In the genomic region with DNA sequence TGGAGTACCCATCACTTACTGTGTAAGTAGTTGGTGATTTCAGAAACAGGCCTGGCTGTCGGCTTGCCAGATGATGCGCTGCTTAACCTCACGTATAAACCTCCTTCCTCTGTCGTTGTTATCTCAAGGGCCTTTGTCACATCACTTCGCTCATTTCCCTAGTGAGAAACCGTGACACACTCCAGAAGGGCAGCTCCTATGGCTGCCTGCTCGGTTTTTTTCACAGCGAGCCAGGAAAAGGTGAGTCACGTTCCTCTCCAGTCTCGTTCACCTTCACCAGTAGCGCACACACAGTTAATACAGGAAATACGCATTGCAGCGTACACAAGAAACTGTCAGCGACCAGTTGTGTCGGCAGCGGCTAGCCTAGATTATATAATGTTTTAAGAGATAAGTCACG, we compare ENCODE assay signal across 8 mouse cellular contexts. TPM values are rescaled to one million over a fixed set of nuclear protein-coding genes. Genes with fewer than 3 reads are reported as not detected.
DNase-seq lines count a peak whose midpoint lies in the region; ATAC-seq and TF ChIP-seq lines count a peak whose summit lies in the region.

No protein-coding gene starts in this region.

- no peaks in the 10 kb centered on the region for H3K27me3 ChIP-seq in heart, adult 2 months (ENCODE audit: control insufficient read depth, insufficient read depth, low read length)
- H3K27me3 ChIP-seq in MEL (ENCODE audit: control insufficient read depth in 1 of 2, insufficient read depth in 2 of 2, low read length in 2 of 2): no peaks in the 10 kb centered on the region
- peaks cover 24% of the 10 kb centered on the region for H3K27me3 ChIP-seq in heart, embryonic 13.5 days (replicated peaks)

- TF ChIP-seq RAD21 in MEL (IDR thresholded peaks at IDR 0.05; ENCODE audit: low read depth, low read length): no peak

- H3K9ac ChIP-seq in heart, adult 2 months (ENCODE audit: low read depth, low read length): no peak overlapping the region
- no peak overlapping the region for H3K9ac ChIP-seq in MEL (ENCODE audit: control insufficient read depth, low read depth, low read length, poor library complexity, severe bottlenecking)
- peak overlapping the region; percentile 37; the same call in 1 of the 2 replicates for H3K9ac ChIP-seq in heart, embryonic 13.5 days

- peak overlapping the region; percentile 76 for H3K4me2 ChIP-seq in heart, embryonic 13.5 days

- TF ChIP-seq POLR2A in heart, adult 2 months (IDR thresholded peaks at IDR 0.05; ENCODE audit: insufficient read depth, low read depth, low read length): no peak
- TF ChIP-seq POLR2A in MEL (IDR thresholded peaks at IDR 0.05; ENCODE audit: control insufficient read depth in 1 of 2, insufficient read depth in 1 of 2, low read depth in 1 of 2, low read length in 2 of 2, poor library complexity in 1 of 2): no peak

- intact Hi-C loops in heart, adult 2 months (cut with DNase I): loop anchor here (1.0 kb wide), 1 partner anchor 33 kb away; no protein-coding TSS in a partner anchor
- intact Hi-C loops in heart, postnatal 25 days (cut with DNase I): no loop called here

- WGBS in heart, adult 2 months: 28% methylated on average over 17 of the region's 17 CpGs
- WGBS in heart, embryonic 13.5 days: 13% methylated on average over 17 of the region's 17 CpGs

- peak in 1 of 2 experiments; percentile 59 for DNase-seq in heart, adult 2 months
- no peak for DNase-seq in heart, postnatal 25 days (ENCODE audit: low spot score)
- peak; percentile 19 for DNase-seq in MEL (ENCODE audit: low read depth, low spot score)
- peak; percentile 18 to 70 for DNase-seq in kidney, postnatal 25 days
- DNase-seq in natural killer cell, adult 2 months (ENCODE audit: low spot score in 2 of 2): peak; percentile 80 to 83
- DNase-seq in gastrocnemius, adult 8-10 months (ENCODE audit: low spot score in 2 of 2): no peak

- no peak; the same call in 1 of the 2 replicates for ATAC-seq in heart, embryonic 13.5 days (ENCODE audit: extremely low read depth, insufficient number of reproducible peaks, low FRiP score, low TSS enrichment)
- ATAC-seq in megakaryocyte-erythroid progenitor cell, adult 5-6 weeks (replicated peaks; ENCODE audit: low FRiP score, low TSS enrichment, poor library complexity, severe bottlenecking): no peak

- peak overlapping the region; percentile 62 for H3K27ac ChIP-seq in heart, adult 2 months
- H3K27ac ChIP-seq in MEL (ENCODE audit: control insufficient read depth, low read depth, low read length): no peak overlapping the region
- H3K27ac ChIP-seq in heart, embryonic 13.5 days (replicated peaks): peak overlapping the region; percentile 65

- H3K36me3 ChIP-seq in heart, adult 2 months (ENCODE audit: control insufficient read depth, insufficient read depth, low read length): peaks cover 15% of the 10 kb centered on the region
- H3K36me3 ChIP-seq in MEL (ENCODE audit: control insufficient read depth in 1 of 2, insufficient read depth in 2 of 2, low read length in 2 of 2): peaks cover 0 to 8% of the 10 kb centered on the region in 2 experiments; a peak in 1 of 4 replicates
- H3K36me3 ChIP-seq in heart, embryonic 13.5 days: peaks cover 3% of the 10 kb centered on the region; the same call in 1 of the 2 replicates

- peaks cover 5% of the 10 kb centered on the region; the same call in 1 of the 2 replicates for H3K79me2 ChIP-seq in heart, adult 2 months (replicated peaks; ENCODE audit: control insufficient read depth, insufficient read depth, low read length)
- H3K79me2 ChIP-seq in MEL (ENCODE audit: control insufficient read depth, insufficient read depth, low read length, poor library complexity): 0 out of 2 replicates have a peak, but pooled peaks cover 2% of the 10 kb centered on the region

- H3K4me3 ChIP-seq in heart, adult 2 months: peak overlapping the region; percentile 9; the same call in 1 of the 2 replicates
- no peak overlapping the region for H3K4me3 ChIP-seq in MEL (ENCODE audit: control insufficient read depth in 1 of 2, insufficient read depth in 1 of 2, low read depth in 2 of 2, low read length in 2 of 2)
- H3K4me3 ChIP-seq in heart, embryonic 13.5 days: 0 out of 2 replicates have a peak overlapping the region, but pooled peaks have one; percentile 53

- TF ChIP-seq EP300 in heart, adult 2 months (IDR thresholded peaks at IDR 0.05; ENCODE audit: insufficient read depth, low read depth, low read length): 0 out of 2 replicates have a peak, but pooled peaks have one; percentile 27
- no peak for TF ChIP-seq EP300 in MEL (IDR thresholded peaks at IDR 0.05; ENCODE audit: low read depth in 1 of 2, low read length in 2 of 2)

- peaks cover 33% of the 10 kb centered on the region for H3K4me1 ChIP-seq in heart, adult 2 months (ENCODE audit: control insufficient read depth, insufficient read depth, low read length)
- H3K4me1 ChIP-seq in MEL (ENCODE audit: control insufficient read depth in 1 of 2, insufficient read depth in 2 of 2, low read length in 2 of 2): peaks cover 0 to 4% of the 10 kb centered on the region in 2 experiments; a peak in 1 of 4 replicates
- peaks cover 71% of the 10 kb centered on the region for H3K4me1 ChIP-seq in heart, embryonic 13.5 days

- TF ChIP-seq CTCF in heart, adult 2 months (IDR thresholded peaks at IDR 0.05): no peak
- TF ChIP-seq CTCF in MEL (IDR thresholded peaks at IDR 0.05 in 2 of 3, conservative IDR thresholded peaks at IDR 0.05 in 1 of 3; ENCODE audit: control insufficient read depth in 1 of 3, insufficient read depth in 1 of 3, low read depth in 2 of 3, low read length in 3 of 3, poor library complexity in 1 of 3, severe bottlenecking in 1 of 3): no peak

- no peaks in the 10 kb centered on the region for H3K9me3 ChIP-seq in MEL (replicated peaks; ENCODE audit: insufficient read depth, low read length)
- no peaks in the 10 kb centered on the region for H3K9me3 ChIP-seq in heart, embryonic 13.5 days

TF ChIP-seq in MEL, 35 proteins besides CTCF, POLR2A, EP300 and RAD21:
- TF ChIP-seq JUND (IDR thresholded peaks at IDR 0.05; ENCODE audit: low read depth, low read length): no peak
- TF ChIP-seq MXI1 (IDR thresholded peaks at IDR 0.05; ENCODE audit: low read depth, low read length): no peak
- TF ChIP-seq BHLHE40 (IDR thresholded peaks at IDR 0.05; ENCODE audit: borderline replicate concordance, low read depth, low read length): no peak
- TF ChIP-seq GATA1 (IDR thresholded peaks at IDR 0.05; ENCODE audit: low read depth, low read length): no peak
- TF ChIP-seq KAT2A (conservative IDR thresholded peaks at IDR 0.05; ENCODE audit: low read depth, low read length): no peak
- no peak for TF ChIP-seq ELF1 (IDR thresholded peaks at IDR 0.05; ENCODE audit: low read depth, low read length)
- no peak for TF ChIP-seq TCF12 (IDR thresholded peaks at IDR 0.05; ENCODE audit: low read depth, low read length)
- no peak for TF ChIP-seq GABPA (IDR thresholded peaks at IDR 0.05; ENCODE audit: low read depth, low read length)
- TF ChIP-seq MEF2A (IDR thresholded peaks at IDR 0.05; ENCODE audit: extremely low read depth, insufficient replicate concordance, low read depth, low read length, poor library complexity, severe bottlenecking): no peak
- TF ChIP-seq MAX (IDR thresholded peaks at IDR 0.05; ENCODE audit: low read length): no peak
- TF ChIP-seq ZNF384 (IDR thresholded peaks at IDR 0.05; ENCODE audit: low read depth, low read length): no peak
- no peak for TF ChIP-seq NRF1 (IDR thresholded peaks at IDR 0.05; ENCODE audit: insufficient read depth, low read depth, low read length, poor library complexity, severe bottlenecking)
- TF ChIP-seq E2F4 (IDR thresholded peaks at IDR 0.05; ENCODE audit: borderline replicate concordance, low read depth, low read length): no peak
TF ChIP-seq in MEL: peak in this region for 0.

RNA-seq across cellular contexts. Expression of a gene that starts 33.7 kb away (rescaled TPM):
- 10 to 100 TPM; 50.0 to 50.7 TPM for total RNA-seq in heart, adult 2 months (2021)
- 21.5 and 29.9 TPM in 2 replicates for polyA plus RNA-seq in heart, adult 2 months (2012; rRNA removed)
- total RNA-seq in heart, postnatal 25 days (2021): 10 to 100 TPM; 56.1 to 63.6 TPM
- 3.4 and 3.7 TPM in 2 replicates for total RNA-seq in MEL (2012; rRNA removed)
- polyA plus RNA-seq in MEL (2012; ENCODE audit: insufficient read depth in 1 of 2, insufficient read length in 2 of 2, low read depth in 1 of 2, low replicate concordance in 2 of 2, missing spikeins in 1 of 2): 1 to 10 TPM in 1 of 2 experiments, not detected in 1; 9.2 TPM
- 5.0 and 5.1 TPM in 2 replicates for polyA plus RNA-seq in heart, embryonic 13.5 days (2015; fragmentation: Nextera tagmentation; extraction: Ambion mirVana)
- 10 to 100 TPM; 11.9 to 15.9 (median 13.6) TPM for total RNA-seq in gastrocnemius, adult 8-10 months (2022)
- 11.5 and 12.9 TPM in 2 replicates for total RNA-seq in megakaryocyte-erythroid progenitor cell, adult 5-6 weeks (2014; fragmentation: Nextera tagmentation)
- total RNA-seq in megakaryocyte-erythroid progenitor cell, adult 5-6 weeks (2017): 6.1 and 6.3 TPM in 2 replicates

Comparison
In these comparisons a context has a peak if more than half of its experiments do, and no peak if none do; other contexts are left out.
1. DNase-seq: peak in MEL (single experiment), kidney, postnatal 25 days (2 of 2) and natural killer cell, adult 2 months (2 of 2); none in heart, postnatal 25 days (single experiment) and gastrocnemius, adult 8-10 months (0 of 2).
2. H3K4me3 ChIP-seq: peak in heart, adult 2 months (single experiment) and heart, embryonic 13.5 days (single experiment); none in MEL (0 of 2).